Mouse (Mus musculus) heart, postnatal 36 days (tissue): ENCODE measurements at regions not wholly inside any gene's neighbourhood (a gene's known extent, or its start where the extent isn't known, plus 50 kb on each side); places are given as distances from the start of the nearest gene placed in this dataset.
"Not testable (repeated sequence)": the region's sequence is repeated elsewhere in the genome, so short reads cannot be mapped to it uniquely, and the experiment has no call there.

Experiments
- DNase-seq, 2 experiments: peaks; one replicate each; pipeline ENCODE4 v3.0.0; 2021 to 2022
- intact Hi-C: fragments of 180-260 bp; cut with DNase I; formaldehyde crosslinking; loops from one replicate; pipeline ENCODE4 v1.15.1; 2025

DNA sequence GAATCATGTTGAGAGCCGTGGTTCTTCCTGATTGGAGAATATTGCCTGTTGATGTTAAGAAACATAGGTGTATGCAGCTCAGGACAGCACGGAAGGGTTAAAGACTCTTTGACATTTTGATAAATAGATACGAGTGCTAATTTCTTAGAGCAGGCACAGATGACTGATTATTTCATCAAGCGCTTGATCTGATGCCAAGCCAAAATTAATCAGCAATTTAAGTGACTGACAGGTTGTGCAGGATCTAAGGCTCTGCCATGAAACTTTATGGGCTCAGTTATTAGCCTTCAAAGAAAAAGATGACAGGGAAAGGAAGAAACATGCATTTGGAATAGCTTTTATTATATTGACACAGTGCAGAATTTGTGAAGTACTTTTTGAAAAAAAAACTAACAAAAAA lies 157.2 kb upstream of the Gje1 start:
- DNase-seq: no peak
- intact Hi-C loops: no loop called here

GRCm38 (mm10) chr10:14861241-14861640 lies 143.2 kb upstream of the Gje1 start:
- intact Hi-C loops: no loop called here
- no peak for DNase-seq

GRCm38 (mm10) chr10:14860126-14860638 lies 142.2 kb upstream of the Gje1 start:
- intact Hi-C loops: no loop called here
- no peak for DNase-seq

GRCm38 (mm10) chr10:14846601-14847000 lies 128.6 kb upstream of the Gje1 start:
- DNase-seq: peak; percentile 4
- intact Hi-C loops: not testable (repeated sequence)

GRCm38 (mm10) chr10:14845058-14845457 lies 127.0 kb upstream of the Gje1 start:
- no peak for DNase-seq
- intact Hi-C loops: no loop called here
